Mouse (Mus musculus): ENCODE measurements around the gene Smc5. TPM values are rescaled to one million over a fixed set of nuclear protein-coding genes. Genes with fewer than 3 reads are reported as not detected.

The Smc5 gene
- polyA plus RNA-seq, 1 experiment: 17.6 TPM

DNA sequence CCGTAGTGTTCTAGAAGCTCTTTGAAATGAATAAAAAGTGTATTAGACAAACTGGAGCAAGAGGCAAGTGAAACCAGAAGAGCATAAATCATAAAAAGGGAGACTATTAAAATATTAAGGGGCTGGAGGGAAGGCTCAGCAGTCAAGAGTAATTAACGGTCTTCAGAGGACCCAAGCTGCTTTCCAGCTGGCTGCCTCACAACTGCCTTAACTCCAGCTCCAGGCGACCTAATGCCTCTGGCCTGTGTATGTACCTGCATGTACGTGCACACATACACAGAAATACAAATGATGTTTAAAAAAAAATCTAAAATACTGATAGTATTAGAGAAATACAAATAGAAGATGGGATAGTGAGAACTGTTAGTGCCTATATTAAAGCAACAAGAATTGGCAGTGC, 89.6 kb downstream of the Smc5 start:
- Histone ChIP-seq H3K27me3 (ENCODE audit: control insufficient read depth, insufficient read depth, low read length) (no peaks in the 10 kb centered on the region), H3K4me3 (ENCODE audit: control insufficient read depth, insufficient read depth, low read length) (no peak overlapping the region), H3K36me3 (ENCODE audit: control insufficient read depth, insufficient read depth, low read length) (no peaks in the 10 kb centered on the region), H3K27ac (ENCODE audit: control insufficient read depth, insufficient read depth, low read length) (no peak overlapping the region), H3K4me1 (replicated peaks; ENCODE audit: control insufficient read depth, insufficient read depth, low read length) (no peaks in the 10 kb centered on the region)
- 96% methylated on average over 4 of the region's 4 CpGs for WGBS
- TF ChIP-seq POLR2A (IDR thresholded peaks at IDR 0.05; ENCODE audit: control insufficient read depth, extremely low read depth, insufficient read depth, low read length, poor library complexity) (no peak), CTCF (IDR thresholded peaks at IDR 0.05; ENCODE audit: borderline replicate concordance, control insufficient read depth, extremely low read depth, insufficient read depth, low read length, poor library complexity) (no peak)
- no peak for DNase-seq

DNA sequence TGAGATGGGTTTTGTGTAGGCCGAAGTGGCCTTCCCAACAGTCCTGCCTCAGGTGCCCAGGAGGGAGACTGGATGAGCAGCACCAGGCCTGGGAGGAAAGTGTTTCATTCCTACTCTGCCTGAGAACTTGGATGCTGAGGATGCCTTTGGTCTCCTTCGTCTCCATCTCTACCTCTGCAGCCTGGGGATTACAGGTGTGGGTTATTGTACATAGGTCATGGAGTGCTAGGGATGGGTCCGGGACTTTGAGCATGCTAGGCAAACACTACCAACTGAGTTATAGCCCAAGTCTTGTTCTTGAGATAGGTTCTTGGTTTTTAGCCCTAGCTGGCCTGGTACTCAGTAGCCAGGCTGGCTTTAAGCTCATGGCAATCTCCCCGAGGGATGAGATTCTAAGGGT, 90.2 kb downstream of the Smc5 start:
- H3K36me3 ChIP-seq (ENCODE audit: control insufficient read depth, insufficient read depth, low read length): no peaks in the 10 kb centered on the region
- WGBS: 97% methylated on average over 4 of the region's 4 CpGs
- TF ChIP-seq POLR2A (IDR thresholded peaks at IDR 0.05; ENCODE audit: control insufficient read depth, extremely low read depth, insufficient read depth, low read length, poor library complexity) (no peak), CTCF (IDR thresholded peaks at IDR 0.05; ENCODE audit: borderline replicate concordance, control insufficient read depth, extremely low read depth, insufficient read depth, low read length, poor library complexity) (no peak)
- H3K27ac ChIP-seq (ENCODE audit: control insufficient read depth, insufficient read depth, low read length): no peak overlapping the region
- no peaks in the 10 kb centered on the region for H3K4me1 ChIP-seq (replicated peaks; ENCODE audit: control insufficient read depth, insufficient read depth, low read length)
- H3K27me3 ChIP-seq (ENCODE audit: control insufficient read depth, insufficient read depth, low read length): no peaks in the 10 kb centered on the region
- H3K4me3 ChIP-seq (ENCODE audit: control insufficient read depth, insufficient read depth, low read length): no peak overlapping the region
- DNase-seq: no peak

DNA sequence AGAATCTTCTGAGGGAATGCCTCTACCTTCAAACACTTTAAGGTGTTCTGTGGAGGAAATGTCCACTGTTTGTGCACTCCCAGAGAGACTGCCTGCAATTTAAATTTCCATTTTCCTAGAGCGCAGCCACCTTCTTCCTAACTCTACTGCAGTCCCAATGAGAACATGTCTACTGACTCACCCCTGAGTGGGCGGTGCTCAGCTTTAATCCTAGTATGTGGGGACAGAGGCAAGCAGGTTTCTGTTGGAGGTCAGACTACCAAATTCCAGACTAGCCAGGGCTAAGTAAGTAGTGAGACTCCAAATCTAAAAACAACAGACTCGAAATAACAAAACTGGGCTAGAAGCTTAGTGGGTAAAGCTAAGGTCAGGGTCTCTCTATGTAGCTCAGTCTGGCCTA, 95.2 kb downstream of the Smc5 start:
- Histone ChIP-seq H3K4me3 (ENCODE audit: control insufficient read depth, insufficient read depth, low read length) (no peak overlapping the region), H3K27me3 (ENCODE audit: control insufficient read depth, insufficient read depth, low read length) (no peaks in the 10 kb centered on the region), H3K36me3 (ENCODE audit: control insufficient read depth, insufficient read depth, low read length) (no peaks in the 10 kb centered on the region), H3K4me1 (replicated peaks; ENCODE audit: control insufficient read depth, insufficient read depth, low read length) (no peaks in the 10 kb centered on the region), H3K27ac (ENCODE audit: control insufficient read depth, insufficient read depth, low read length) (no peak overlapping the region)
- WGBS: 97% methylated on average over 3 of the region's 3 CpGs
- no peak for DNase-seq
- TF ChIP-seq CTCF (IDR thresholded peaks at IDR 0.05; ENCODE audit: borderline replicate concordance, control insufficient read depth, extremely low read depth, insufficient read depth, low read length, poor library complexity) (no peak), POLR2A (IDR thresholded peaks at IDR 0.05; ENCODE audit: control insufficient read depth, extremely low read depth, insufficient read depth, low read length, poor library complexity) (no peak)

DNA sequence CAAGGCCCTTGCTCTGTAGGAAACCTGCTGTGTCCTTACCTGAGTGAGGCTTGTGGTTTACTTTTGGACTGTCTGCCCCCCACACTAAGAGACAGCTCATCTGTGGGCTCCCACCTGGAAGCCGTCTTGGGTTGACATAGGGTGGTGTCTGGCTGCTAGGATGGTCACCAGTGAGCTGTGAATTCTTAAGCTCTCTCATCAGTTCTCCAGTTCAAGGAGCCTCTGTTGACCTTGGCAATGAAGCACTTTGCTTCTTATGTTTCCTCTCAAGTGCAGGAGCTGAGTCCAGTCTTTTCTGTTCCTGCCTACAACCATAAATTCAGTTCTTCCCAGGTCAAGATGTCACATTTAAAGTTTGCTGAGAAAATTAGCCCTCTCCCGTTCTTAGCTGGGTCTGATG, 98.2 kb downstream of the Smc5 start:
- Histone ChIP-seq H3K27me3 (ENCODE audit: control insufficient read depth, insufficient read depth, low read length) (no peaks in the 10 kb centered on the region), H3K4me3 (ENCODE audit: control insufficient read depth, insufficient read depth, low read length) (no peak overlapping the region), H3K36me3 (ENCODE audit: control insufficient read depth, insufficient read depth, low read length) (no peaks in the 10 kb centered on the region), H3K27ac (ENCODE audit: control insufficient read depth, insufficient read depth, low read length) (no peak overlapping the region), H3K4me1 (replicated peaks; ENCODE audit: control insufficient read depth, insufficient read depth, low read length) (no peaks in the 10 kb centered on the region)
- TF ChIP-seq POLR2A (IDR thresholded peaks at IDR 0.05; ENCODE audit: control insufficient read depth, extremely low read depth, insufficient read depth, low read length, poor library complexity) (no peak), CTCF (IDR thresholded peaks at IDR 0.05; ENCODE audit: borderline replicate concordance, control insufficient read depth, extremely low read depth, insufficient read depth, low read length, poor library complexity) (no peak)
- 89% methylated on average over 2 of the region's 2 CpGs for WGBS
- DNase-seq: no peak

DNA sequence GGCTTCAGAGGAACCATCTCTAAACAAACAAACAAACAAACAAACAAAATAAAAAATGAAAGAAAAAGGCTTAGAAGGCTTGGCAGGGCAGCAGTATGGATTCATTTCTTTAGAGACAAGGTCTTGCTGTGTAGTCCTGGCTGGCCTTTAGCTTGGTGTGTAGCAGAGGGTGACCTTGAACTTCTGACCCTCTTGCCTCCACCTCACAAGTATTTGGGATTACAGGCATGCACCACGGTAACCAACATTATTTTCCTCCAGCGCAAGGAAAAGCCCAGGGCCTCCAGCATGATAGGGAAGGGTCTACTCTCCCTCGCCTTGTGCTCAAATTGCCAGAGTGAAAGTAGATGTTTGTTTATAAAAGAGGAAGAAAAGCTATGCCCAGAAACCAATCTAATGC, 98.6 kb downstream of the Smc5 start:
- Histone ChIP-seq H3K27ac (ENCODE audit: control insufficient read depth, insufficient read depth, low read length) (no peak overlapping the region), H3K4me3 (ENCODE audit: control insufficient read depth, insufficient read depth, low read length) (no peak overlapping the region), H3K36me3 (ENCODE audit: control insufficient read depth, insufficient read depth, low read length) (no peaks in the 10 kb centered on the region), H3K4me1 (replicated peaks; ENCODE audit: control insufficient read depth, insufficient read depth, low read length) (no peaks in the 10 kb centered on the region), H3K27me3 (ENCODE audit: control insufficient read depth, insufficient read depth, low read length) (no peaks in the 10 kb centered on the region)
- 96% methylated on average over 3 of the region's 3 CpGs for WGBS
- DNase-seq: no peak
- TF ChIP-seq CTCF (IDR thresholded peaks at IDR 0.05; ENCODE audit: borderline replicate concordance, control insufficient read depth, extremely low read depth, insufficient read depth, low read length, poor library complexity): no peak
- no peak for TF ChIP-seq POLR2A (IDR thresholded peaks at IDR 0.05; ENCODE audit: control insufficient read depth, extremely low read depth, insufficient read depth, low read length, poor library complexity)

DNA sequence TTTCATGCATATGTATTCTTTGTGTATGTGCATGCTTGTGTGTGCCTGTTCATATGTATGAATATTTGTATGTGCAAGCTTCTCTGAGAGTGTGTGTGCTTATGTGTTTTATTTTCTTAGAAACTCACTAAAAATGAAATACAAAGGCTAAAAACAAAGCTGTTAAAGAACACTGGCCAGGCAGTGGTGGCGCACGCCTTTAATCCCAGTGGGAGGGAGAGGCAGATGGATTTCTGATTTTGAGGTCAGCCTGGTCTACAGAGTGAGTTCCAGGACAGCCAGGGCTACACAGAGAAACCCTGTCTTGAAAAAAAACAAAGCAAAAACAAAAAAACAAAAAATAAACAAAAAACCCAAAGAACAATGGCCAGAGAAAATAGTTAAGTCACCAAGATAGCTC, 102.6 kb downstream of the Smc5 start:
- no peaks in the 10 kb centered on the region for H3K36me3 ChIP-seq (ENCODE audit: control insufficient read depth, insufficient read depth, low read length)
- H3K4me1 ChIP-seq (replicated peaks; ENCODE audit: control insufficient read depth, insufficient read depth, low read length): no peaks in the 10 kb centered on the region
- WGBS: 96% methylated on average over 2 of the region's 2 CpGs
- H3K27ac ChIP-seq (ENCODE audit: control insufficient read depth, insufficient read depth, low read length): no peak overlapping the region
- no peak for TF ChIP-seq CTCF (IDR thresholded peaks at IDR 0.05; ENCODE audit: borderline replicate concordance, control insufficient read depth, extremely low read depth, insufficient read depth, low read length, poor library complexity)
- TF ChIP-seq POLR2A (IDR thresholded peaks at IDR 0.05; ENCODE audit: control insufficient read depth, extremely low read depth, insufficient read depth, low read length, poor library complexity): no peak
- DNase-seq: no peak
- no peak overlapping the region for H3K4me3 ChIP-seq (ENCODE audit: control insufficient read depth, insufficient read depth, low read length)
- no peaks in the 10 kb centered on the region for H3K27me3 ChIP-seq (ENCODE audit: control insufficient read depth, insufficient read depth, low read length)

DNA sequence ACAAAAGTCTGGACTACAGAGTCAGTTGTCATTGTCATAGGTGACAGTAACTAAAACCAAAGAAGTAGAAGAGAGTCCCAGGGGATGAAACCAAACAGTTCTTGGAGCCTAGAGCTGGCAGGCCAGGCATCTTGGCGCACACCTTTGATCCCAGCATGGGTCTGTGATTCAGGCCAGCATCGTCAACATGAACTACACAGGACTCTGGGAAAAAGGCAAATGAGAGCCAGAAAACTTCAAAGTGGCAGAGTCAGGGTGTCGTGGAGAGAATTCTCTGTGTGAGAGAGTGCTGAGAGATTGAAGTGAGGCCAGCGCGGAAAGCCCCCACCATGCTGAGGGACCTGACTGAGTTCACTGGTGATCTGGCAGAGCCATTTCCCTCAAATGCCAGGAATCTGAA, 103.2 kb downstream of the Smc5 start:
- H3K4me1 ChIP-seq (replicated peaks; ENCODE audit: control insufficient read depth, insufficient read depth, low read length): no peaks in the 10 kb centered on the region
- no peak for TF ChIP-seq CTCF (IDR thresholded peaks at IDR 0.05; ENCODE audit: borderline replicate concordance, control insufficient read depth, extremely low read depth, insufficient read depth, low read length, poor library complexity)
- DNase-seq: no peak
- no peaks in the 10 kb centered on the region for H3K27me3 ChIP-seq (ENCODE audit: control insufficient read depth, insufficient read depth, low read length)
- whole genome bisulfite sequencing: 98% methylated on average over 5 of the region's 5 CpGs
- no peak overlapping the region for H3K4me3 ChIP-seq (ENCODE audit: control insufficient read depth, insufficient read depth, low read length)
- H3K27ac ChIP-seq (ENCODE audit: control insufficient read depth, insufficient read depth, low read length): no peak overlapping the region
- H3K36me3 ChIP-seq (ENCODE audit: control insufficient read depth, insufficient read depth, low read length): no peaks in the 10 kb centered on the region

Measured in thymus, adult 2 months (tissue).